35 mouse cellular contexts compared by ENCODE assay signal in genomic region chr5:147322183-147322582, GRCm38 (mm10). TPM values are rescaled to one million over a fixed set of nuclear protein-coding genes. Genes with fewer than 3 reads are reported as not detected.
DNase-seq lines count a peak whose midpoint lies in the region; ATAC-seq and TF ChIP-seq lines count a peak whose summit lies in the region.
"Had no signal": no experiment of that assay in that cellular context is flagged by ENCODE, and none has a peak within 500 bp of the region (broad histone marks: within the 10 kb centered on the region; RNA-seq: fewer than 3 reads in every experiment).

Urad (minus strand) TSS chr5:147322440.

- H3K4me3 ChIP-seq in liver, adult 2 months (ENCODE audit: insufficient read depth, low read depth, low read length) = peak within 1 kb of the TSS; percentile 70
- no peak within 1 kb of the TSS for H3K4me3 ChIP-seq in liver, embryonic 12.5 days
- H3K4me3 ChIP-seq in liver, postnatal 0 days (ENCODE audit: low read depth, low read length) = peak within 1 kb of the TSS; percentile 43
- no peak within 1 kb of the TSS for H3K4me3 ChIP-seq in heart, embryonic 11.5 days (ENCODE audit: low read depth, low read length)
- H3K4me3 ChIP-seq: erythroblast, embryonic 14.5 days; forebrain, embryonic 12.5 days; heart, embryonic 12.5 days; lung, embryonic 15.5 days; midbrain, embryonic 13.5 days; neural tube, embryonic 13.5 days had no signal

- peak; percentile 81 for TF ChIP-seq POLR2A in liver, adult 2 months (IDR thresholded peaks at IDR 0.05; ENCODE audit: extremely low read depth, insufficient read depth, low read length)

- peaks cover 5% of the 10 kb centered on the region; the same call in 1 of the 2 replicates for H3K79me2 ChIP-seq in liver, adult 2 months (ENCODE audit: control insufficient read depth, insufficient read depth, low read length)

- H3K9me3 ChIP-seq in liver, embryonic 12.5 days (replicated peaks) = no peaks in the 10 kb centered on the region
- H3K9me3 ChIP-seq in liver, postnatal 0 days (ENCODE audit: low read length) = no peaks in the 10 kb centered on the region
- H3K9me3 ChIP-seq in heart, embryonic 11.5 days (replicated peaks; ENCODE audit: control insufficient read depth, low read length) = no peaks in the 10 kb centered on the region
- H3K9me3 ChIP-seq: forebrain, embryonic 12.5 days; G1E; heart, embryonic 12.5 days; lung, embryonic 15.5 days; midbrain, embryonic 13.5 days; neural tube, embryonic 13.5 days had no signal

- no peak; the same call in 1 of the 2 replicates for ATAC-seq in liver, embryonic 12.5 days
- peak; percentile 90 for ATAC-seq in liver, postnatal 0 days
- ATAC-seq in heart, embryonic 11.5 days (replicated peaks; ENCODE audit: insufficient number of reproducible peaks, low FRiP score, low TSS enrichment) = no peak
- ATAC-seq: midbrain, embryonic 13.5 days had no signal

- 17% methylated on average over 8 of the region's 8 CpGs for WGBS in liver, adult 2 months
- WGBS in liver, embryonic 12.5 days (ENCODE audit: insufficient replicate concordance) = 48% methylated on average over 8 of the region's 8 CpGs
- WGBS in liver, postnatal 0 days (ENCODE audit: insufficient replicate concordance) = 64% methylated on average over 8 of the region's 8 CpGs
- WGBS in heart, embryonic 11.5 days (ENCODE audit: insufficient replicate concordance) = 67% methylated on average over 8 of the region's 8 CpGs

- peaks cover 12% of the 10 kb centered on the region for H3K4me1 ChIP-seq in liver, adult 2 months (ENCODE audit: control insufficient read depth, insufficient read depth, low read length)
- H3K4me1 ChIP-seq in liver, embryonic 12.5 days = peaks cover 5% of the 10 kb centered on the region; the same call in 1 of the 2 replicates
- H3K4me1 ChIP-seq in liver, postnatal 0 days (ENCODE audit: insufficient read depth) = no peaks in the 10 kb centered on the region
- H3K4me1 ChIP-seq in heart, embryonic 11.5 days (ENCODE audit: control insufficient read depth, insufficient read depth, low read length) = no peaks in the 10 kb centered on the region
- H3K4me1 ChIP-seq: forebrain, embryonic 12.5 days; lung, embryonic 15.5 days; midbrain, embryonic 13.5 days; neural tube, embryonic 13.5 days had no signal

- peak; percentile 23; the same call in 1 of the 2 replicates for TF ChIP-seq EP300 in liver, postnatal 0 days (IDR thresholded peaks at IDR 0.05; ENCODE audit: low read depth)

- peak within 1 kb of the TSS; percentile 84 for H3K9ac ChIP-seq in liver, adult 2 months (ENCODE audit: low read depth, low read length)
- H3K9ac ChIP-seq in liver, embryonic 12.5 days = no peak within 1 kb of the TSS
- peak within 1 kb of the TSS; percentile 13 for H3K9ac ChIP-seq in liver, postnatal 0 days (replicated peaks)
- no peak within 1 kb of the TSS for H3K9ac ChIP-seq in heart, embryonic 11.5 days (ENCODE audit: low read depth, low read length)
- H3K9ac ChIP-seq: forebrain, embryonic 12.5 days; heart, embryonic 12.5 days; hindbrain, embryonic 14.5 days; lung, embryonic 15.5 days; midbrain, embryonic 13.5 days; neural tube, embryonic 13.5 days had no signal

- no peak for DNase-seq in adrenal gland, postnatal 14 days
- DNase-seq in adrenal gland, adult (ENCODE audit: inconsistent age in 2 of 2, low spot score in 1 of 2) = no peak
- peak; percentile 97 for DNase-seq in liver, adult 2 months (ENCODE audit: extremely low read depth, low read depth, low spot score)
- no peak for DNase-seq in liver
- DNase-seq in liver, postnatal 0 days = peak; percentile 69
- DNase-seq: adrenal gland, postnatal 10 days; cerebellum, adult 11 months; cerebellum, adult 9-11 months; embryo, embryonic 11 days; gastrocnemius, postnatal 25 days; heart, postnatal 4 days; kidney, adult 9 months; kidney, postnatal 10 days; layer of hippocampus, postnatal 36 days; left cerebral cortex, postnatal 4 days; right cerebral cortex, postnatal 4 days; thymus, postnatal 14 days had no signal

- H3K27ac ChIP-seq in liver, adult 2 months (replicated peaks; ENCODE audit: insufficient read depth, low read depth, low read length) = peak within 1 kb of the TSS; percentile 94
- no peak within 1 kb of the TSS for H3K27ac ChIP-seq in liver, embryonic 12.5 days
- H3K27ac ChIP-seq in liver, postnatal 0 days (ENCODE audit: low read depth) = peak within 1 kb of the TSS; percentile 81
- no peak within 1 kb of the TSS for H3K27ac ChIP-seq in heart, embryonic 11.5 days (ENCODE audit: low read depth, low read length)
- H3K27ac ChIP-seq: forebrain, embryonic 12.5 days; hindbrain, embryonic 14.5 days; lung, embryonic 15.5 days; midbrain, embryonic 13.5 days; neural tube, embryonic 13.5 days had no signal

- no peaks in the 10 kb centered on the region for H3K36me3 ChIP-seq in liver, adult 2 months (ENCODE audit: control insufficient read depth, insufficient read depth, low read length)
- H3K36me3 ChIP-seq in liver, embryonic 12.5 days = no peaks in the 10 kb centered on the region
- no peaks in the 10 kb centered on the region for H3K36me3 ChIP-seq in liver, postnatal 0 days (replicated peaks; ENCODE audit: insufficient read depth, low read length)
- no peaks in the 10 kb centered on the region for H3K36me3 ChIP-seq in heart, embryonic 11.5 days (ENCODE audit: control insufficient read depth, insufficient read depth, low read length)
- H3K36me3 ChIP-seq: forebrain, embryonic 12.5 days; G1E; heart, embryonic 12.5 days; lung, embryonic 15.5 days; midbrain, embryonic 13.5 days; neural tube, embryonic 13.5 days had no signal

- H3K4me2 ChIP-seq in liver, embryonic 12.5 days = peak within 1 kb of the TSS; percentile 35; the same call in 1 of the 2 replicates
- H3K4me2 ChIP-seq in liver, postnatal 0 days (ENCODE audit: low read depth, low read length) = peak within 1 kb of the TSS; percentile 62
- H3K4me2 ChIP-seq in heart, embryonic 11.5 days = no peak within 1 kb of the TSS
- H3K4me2 ChIP-seq: forebrain, embryonic 12.5 days; heart, embryonic 12.5 days; hindbrain, embryonic 14.5 days; lung, embryonic 15.5 days; midbrain, embryonic 13.5 days; neural tube, embryonic 13.5 days had no signal

- TF ChIP-seq CTCF in liver, adult 2 months (IDR thresholded peaks at IDR 0.05; ENCODE audit: low read depth, low read length) = no peak
- no peak for TF ChIP-seq CTCF in liver, postnatal 0 days (IDR thresholded peaks at IDR 0.05; ENCODE audit: low read depth)

- no peaks in the 10 kb centered on the region for H3K27me3 ChIP-seq in liver, adult 2 months (ENCODE audit: control insufficient read depth, insufficient read depth, low read length)
- peaks cover 70% of the 10 kb centered on the region for H3K27me3 ChIP-seq in liver, embryonic 12.5 days (replicated peaks)
- H3K27me3 ChIP-seq in liver, postnatal 0 days (ENCODE audit: insufficient read depth, low read length) = 0 out of 2 replicates have a peak, but pooled peaks cover 4% of the 10 kb centered on the region
- peaks cover 51% of the 10 kb centered on the region for H3K27me3 ChIP-seq in heart, embryonic 11.5 days (ENCODE audit: control insufficient read depth, insufficient read depth, low read length)

RNA-seq across cellular contexts. Expression of gene Urad, which starts in this region (rescaled TPM):
- total RNA-seq in adrenal gland, postnatal 14 days (2021) = 1.2 and 12.9 TPM in 2 replicates
- total RNA-seq in liver, adult 2 months (2014; rRNA removed) = 106 and 128 TPM in 2 replicates
- polyA plus RNA-seq in liver, adult 2 months (2012; rRNA removed) = 154 and 217 TPM in 2 replicates
- 0.21 TPM in 1 of 2 replicates, not detected in the other for polyA plus RNA-seq in liver, embryonic 12.5 days (2016; fragmentation: Nextera tagmentation; extraction: Ambion mirVana)
- polyA plus RNA-seq in liver, postnatal 0 days (2015; fragmentation: Nextera tagmentation; extraction: Ambion mirVana) = 35.9 and 38.6 TPM in 2 replicates
- polyA plus RNA-seq in heart, embryonic 11.5 days (2014; fragmentation: Nextera tagmentation; extraction: Ambion mirVana) = not detected in 2 replicates
- total RNA-seq: G1E; gastrocnemius, postnatal 25 days; heart, postnatal 4 days; layer of hippocampus, postnatal 36 days; left cerebral cortex, postnatal 4 days; megakaryocyte progenitor cell, adult 5-6 weeks had no signal
- polyA plus RNA-seq: C2C12; embryonic facial prominence, embryonic 14.5 days; erythroblast, embryonic 14.5 days; forebrain, embryonic 12.5 days; G1E; heart, embryonic 12.5 days; heart, postnatal 0 days; hindbrain, embryonic 14.5 days; limb, embryonic 14.5 days; lung, embryonic 15.5 days; midbrain, embryonic 13.5 days; neural tube, embryonic 13.5 days; spleen, adult 2 months; testis, adult 2 months; urinary bladder, adult 2 months had no signal

Comparison
In these comparisons a context has a peak if more than half of its experiments do, and no peak if none do; other contexts are left out.
1. RNA of gene Urad (polyA plus RNA-seq): 154 to 217 TPM in liver, adult 2 months and 35.9 to 38.6 TPM in liver, postnatal 0 days; 0.21 TPM in liver, embryonic 12.5 days and not detected in heart, embryonic 11.5 days; every median in the first group is over 10 times any median in the second.
2. DNase-seq: peak in liver, adult 2 months (single experiment) and liver, postnatal 0 days (single experiment); none in adrenal gland, postnatal 14 days (single experiment), adrenal gland, adult (0 of 2) and liver (single experiment).
3. H3K27ac ChIP-seq: peak in liver, adult 2 months (single experiment) and liver, postnatal 0 days (single experiment); none in liver, embryonic 12.5 days (single experiment) and heart, embryonic 11.5 days (single experiment).
4. H3K4me3 ChIP-seq: peak in liver, adult 2 months (single experiment) and liver, postnatal 0 days (single experiment); none in liver, embryonic 12.5 days (single experiment) and heart, embryonic 11.5 days (single experiment).
5. H3K9ac ChIP-seq: peak in liver, adult 2 months (single experiment) and liver, postnatal 0 days (single experiment); none in liver, embryonic 12.5 days (single experiment) and heart, embryonic 11.5 days (single experiment).